Mouse (Mus musculus) adrenal gland, postnatal 4 days (tissue): ENCODE measurements around the gene Nhlh2. TPM values are rescaled to one million over a fixed set of nuclear protein-coding genes. Genes with fewer than 3 reads are reported as not detected.

ENCODE experiments used
- DNase-seq, 2 experiments: peaks; one replicate each; pipeline ENCODE4 v3.0.0; 2021 to 2022; ENCODE audit warnings: low spot score in 2 of 2, mixed read lengths in 2 of 2
- total RNA-seq, 2 experiments: library from RNA; stranded (reverse); gene quantifications; 2 replicates each; pipeline ENCODE4 v1.2.3; 2021

Nhlh2 gene
- total RNA-seq, 2 experiments from 2014 or later: 0.31 TPM; not detected in 1

- DNase-seq: no peak
Measured at GRCm38 (mm10) chr3:102024981-102025451, 15.1 kb downstream of the Nhlh2 start.

- DNase-seq: no peak
Measured at GRCm38 (mm10) chr3:102025659-102026058, 15.8 kb downstream of the Nhlh2 start.

GRCm38 (mm10) chr3:102027880-102028279 lies 18.0 kb downstream of the Nhlh2 start:
- DNase-seq: no peak

GRCm38 (mm10) chr3:102037806-102038205 lies 27.9 kb downstream of the Nhlh2 start:
- DNase-seq: no peak

- no peak for DNase-seq
Measured at GRCm38 (mm10) chr3:102038608-102039007, 28.7 kb downstream of the Nhlh2 start.

GRCm38 (mm10) chr3:102041632-102042031 lies 31.8 kb downstream of the Nhlh2 start:
- no peak for DNase-seq

- no peak for DNase-seq
Measured at GRCm38 (mm10) chr3:102045071-102045470, 35.2 kb downstream of the Nhlh2 start.

- no peak for DNase-seq
Measured at GRCm38 (mm10) chr3:102047532-102047931, 37.7 kb downstream of the Nhlh2 start.

- DNase-seq: no peak
Measured at GRCm38 (mm10) chr3:102049207-102050104, 39.6 kb downstream of the Nhlh2 start.

- no peak for DNase-seq
Measured at GRCm38 (mm10) chr3:102052036-102052435, 42.2 kb downstream of the Nhlh2 start.

- DNase-seq: no peak
Measured at GRCm38 (mm10) chr3:102053293-102053692, 43.4 kb downstream of the Nhlh2 start.

- no peak for DNase-seq
Measured at GRCm38 (mm10) chr3:102055878-102056277, 46.0 kb downstream of the Nhlh2 start.

GRCm38 (mm10) chr3:102060065-102060464 lies 50.2 kb downstream of the Nhlh2 start:
- DNase-seq: no peak

- peak; percentile 21 to 24 for DNase-seq
Measured at GRCm38 (mm10) chr3:102061923-102062670, 52.2 kb downstream of the Nhlh2 start.

- DNase-seq: no peak
Measured at GRCm38 (mm10) chr3:102062671-102063010, 52.8 kb downstream of the Nhlh2 start.

GRCm38 (mm10) chr3:102063273-102064120 lies 53.6 kb downstream of the Nhlh2 start:
- no peak for DNase-seq

GRCm38 (mm10) chr3:102064566-102064965 lies 54.7 kb downstream of the Nhlh2 start:
- DNase-seq: no peak
